Mouse (Mus musculus): ENCODE results near the gene Glipr1l1. TPM values are rescaled to one million over a fixed set of nuclear protein-coding genes. Genes with fewer than 3 reads are reported as not detected.
"Not testable (repeated sequence)": the region's sequence is repeated elsewhere in the genome, so short reads cannot be mapped to it uniquely, and the experiment has no call there.

Glipr1l1 gene
- total RNA-seq (2014; fragmentation: Nextera tagmentation): not detected in 2 replicates
- total RNA-seq (2017): not detected in 2 replicates

GRCm38 (mm10) chr10:112059702-112060582 lies at the start of gene Glipr1l1:
Gene Glipr1l1, plus strand, starts transcription at chr10:112060189.
- ATAC-seq (replicated peaks; ENCODE audit: poor library complexity, severe bottlenecking): peak; percentile 99

DNA sequence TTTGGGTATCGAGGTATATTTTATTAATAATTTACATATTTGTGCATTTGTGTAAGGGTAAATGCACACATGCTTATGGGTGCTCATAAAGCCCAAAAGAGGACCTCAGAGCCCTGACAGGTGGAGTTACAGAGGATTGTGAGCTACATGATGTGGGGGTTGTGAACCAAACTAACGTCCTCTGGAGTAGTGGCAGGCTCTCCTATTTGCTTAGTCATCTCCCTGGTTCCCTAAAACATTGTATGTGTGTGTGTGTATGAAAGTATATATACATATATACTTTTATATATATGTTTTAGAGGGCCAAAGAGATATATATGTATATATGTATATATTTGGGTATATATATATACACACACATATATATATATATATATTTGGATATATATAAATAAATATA lies 36.4 kb upstream of the Glipr1l1 start:
- ATAC-seq (replicated peaks; ENCODE audit: poor library complexity, severe bottlenecking): peak; percentile 79

DNA sequence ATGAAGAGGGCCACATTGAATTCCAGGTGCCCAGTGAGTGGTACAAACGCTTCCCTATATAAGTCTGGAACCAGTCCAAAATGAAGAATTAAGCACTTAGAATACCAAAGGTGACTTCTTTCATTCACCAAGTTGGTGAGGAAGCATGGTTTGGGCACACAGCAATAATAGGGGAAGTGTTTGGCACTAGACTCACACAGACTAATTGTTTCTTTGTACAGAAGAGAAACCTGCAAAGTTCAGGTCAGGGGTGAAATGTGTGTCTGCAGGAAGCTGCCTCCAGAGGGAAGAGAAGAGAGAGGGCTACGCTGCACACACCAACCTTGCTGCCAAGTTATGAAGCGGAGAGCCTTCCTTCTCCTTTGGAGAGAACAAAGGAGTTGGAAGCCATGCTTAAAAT lies 31.3 kb upstream of the Glipr1l1 start:
- peak; percentile 46 for ATAC-seq (replicated peaks; ENCODE audit: poor library complexity, severe bottlenecking)

- ATAC-seq (replicated peaks; ENCODE audit: poor library complexity, severe bottlenecking): peak; percentile 67
Observed at GRCm38 (mm10) chr10:112043523-112043922, 16.5 kb upstream of the Glipr1l1 start.

DNA sequence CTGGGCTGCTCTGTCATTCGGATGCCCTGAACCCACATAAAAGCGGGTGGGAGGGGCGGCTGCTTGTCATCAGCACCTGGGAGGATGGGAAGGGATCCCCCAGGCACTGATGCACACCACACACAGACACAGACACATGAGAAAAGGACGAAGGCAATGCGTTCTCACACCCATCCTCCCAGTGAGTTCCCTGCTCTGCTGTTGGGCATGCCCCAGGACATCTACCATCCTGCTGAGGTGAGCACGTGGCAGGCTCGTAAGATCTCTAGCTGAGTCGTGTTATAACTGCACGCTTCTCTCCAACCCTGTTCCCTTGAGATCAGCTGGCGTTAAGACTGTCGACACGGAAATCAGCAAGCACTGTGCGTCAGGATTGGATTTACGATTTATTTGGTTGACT lies 15.7 kb upstream of the Glipr1l1 start:
- not testable (repeated sequence) for ATAC-seq (replicated peaks; ENCODE audit: poor library complexity, severe bottlenecking)

- peak; percentile 96 for ATAC-seq (replicated peaks; ENCODE audit: poor library complexity, severe bottlenecking)
Observed at GRCm38 (mm10) chr10:112051220-112051619, 8.8 kb upstream of the Glipr1l1 start.

- ATAC-seq (replicated peaks; ENCODE audit: poor library complexity, severe bottlenecking): peak; percentile 90
Observed at GRCm38 (mm10) chr10:112051956-112052355, 8.0 kb upstream of the Glipr1l1 start.

GRCm38 (mm10) chr10:112060583-112060934 lies 570 bp downstream of the Glipr1l1 start:
- ATAC-seq (replicated peaks; ENCODE audit: poor library complexity, severe bottlenecking): not testable (repeated sequence)

- peak; percentile 80 for ATAC-seq (replicated peaks; ENCODE audit: poor library complexity, severe bottlenecking)
Observed at GRCm38 (mm10) chr10:112080044-112080443, 20.1 kb downstream of the Glipr1l1 start.

GRCm38 (mm10) chr10:112083157-112083556 lies 23.2 kb downstream of the Glipr1l1 start, which contains the start of gene Glipr1l2:
Gene Glipr1l2, plus strand, starts transcription at chr10:112083354.
- ATAC-seq (replicated peaks; ENCODE audit: poor library complexity, severe bottlenecking): no peak

DNA sequence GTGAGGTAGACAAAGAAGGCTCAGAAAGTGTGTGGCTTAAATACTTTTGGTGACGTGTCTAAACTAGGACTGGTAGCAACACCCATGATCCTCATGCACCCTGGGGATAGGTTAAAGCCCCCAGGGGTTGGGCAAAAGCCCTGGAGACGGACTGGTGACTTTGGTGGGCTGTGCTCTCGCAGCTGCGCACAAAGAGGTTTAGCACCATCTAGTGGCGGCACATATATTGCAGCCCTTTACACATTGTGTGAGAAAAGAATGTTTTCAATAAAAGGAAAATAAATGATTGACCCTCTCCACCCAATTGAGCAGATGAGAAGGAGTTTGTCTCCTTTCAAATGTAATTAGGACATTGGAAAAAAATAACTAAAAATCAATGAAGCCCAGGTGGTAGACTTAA lies 45.8 kb downstream of the Glipr1l1 start:
- ATAC-seq (replicated peaks; ENCODE audit: poor library complexity, severe bottlenecking): peak; percentile 56

GRCm38 (mm10) chr10:112110401-112110800 lies 50.4 kb downstream of the Glipr1l1 start:
- 0 out of 2 replicates have a peak, but pooled peaks have one; percentile 22 for ATAC-seq (replicated peaks; ENCODE audit: poor library complexity, severe bottlenecking)

- ATAC-seq (replicated peaks; ENCODE audit: poor library complexity, severe bottlenecking): not testable (repeated sequence)
Observed at GRCm38 (mm10) chr10:112125090-112125489, 65.1 kb downstream of the Glipr1l1 start.

DNA sequence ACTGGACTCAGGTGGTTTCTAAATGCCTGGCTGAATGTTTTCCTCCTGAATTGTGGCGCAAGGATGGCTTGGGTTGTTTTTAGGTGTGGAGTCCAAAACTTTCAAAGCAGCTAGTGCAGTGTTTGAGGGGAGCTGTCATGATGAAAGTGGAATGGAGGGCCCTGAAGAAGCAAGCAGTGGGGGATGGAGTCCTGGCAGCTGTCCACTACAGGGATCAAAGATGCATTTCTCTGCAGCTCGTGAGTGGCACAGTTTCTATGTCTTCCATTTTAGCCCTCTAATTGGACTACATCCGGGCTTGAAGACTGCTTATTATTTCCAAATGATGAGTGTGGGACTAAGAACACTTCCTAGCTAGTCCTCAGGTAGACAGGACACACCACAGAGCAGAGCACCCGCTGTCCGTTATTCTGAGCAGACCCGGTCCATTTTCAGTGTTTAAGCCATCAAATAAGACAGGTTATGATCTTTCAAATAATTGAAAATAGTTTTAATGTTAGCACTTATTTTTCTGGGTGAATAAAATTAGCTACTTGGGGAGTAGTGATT lies 67.8 kb downstream of the Glipr1l1 start:
- not testable (repeated sequence) for ATAC-seq (replicated peaks; ENCODE audit: poor library complexity, severe bottlenecking)

Other genes with a start within 250 kb of the Glipr1l1 start
- gene Krr1, start 87.5 kb upstream of the Glipr1l1 start, total RNA-seq (2014; fragmentation: Nextera tagmentation): 58.0 and 60.9 TPM in 2 replicates
- 67.6 and 80.2 TPM in 2 replicates for gene Krr1, start 87.5 kb upstream of the Glipr1l1 start, total RNA-seq (2017)
- gene Glipr1, start 57.6 kb upstream of the Glipr1l1 start, total RNA-seq (2014; fragmentation: Nextera tagmentation): 496 and 560 TPM in 2 replicates
- 506 and 574 TPM in 2 replicates for gene Glipr1, start 57.6 kb upstream of the Glipr1l1 start, total RNA-seq (2017)
- not detected in 2 replicates for gene Glipr1l2, start 23.2 kb downstream of the Glipr1l1 start, total RNA-seq (2014; fragmentation: Nextera tagmentation)
- not detected in 2 replicates for gene Glipr1l2, start 23.2 kb downstream of the Glipr1l1 start, total RNA-seq (2017)
- gene Glipr1l3, start 100.1 kb downstream of the Glipr1l1 start, total RNA-seq (2014; fragmentation: Nextera tagmentation): not detected in 2 replicates
- gene Glipr1l3, start 100.1 kb downstream of the Glipr1l1 start, total RNA-seq (2017): not detected in 2 replicates
- gene Caps2, start 103.4 kb downstream of the Glipr1l1 start, total RNA-seq (2014; fragmentation: Nextera tagmentation): not detected in 2 replicates
- not detected in 2 replicates for gene Caps2, start 103.4 kb downstream of the Glipr1l1 start, total RNA-seq (2017)
- not detected in 2 replicates for gene Kcnc2, start 210.9 kb downstream of the Glipr1l1 start, total RNA-seq (2014; fragmentation: Nextera tagmentation)
- gene Kcnc2, start 210.9 kb downstream of the Glipr1l1 start, total RNA-seq (2017): not detected in 2 replicates

All from granulocyte monocyte progenitor cell, adult 5-6 weeks (primary cell).